Mouse (Mus musculus) common myeloid progenitor, adult 5-6 weeks (primary cell): ENCODE measurements at regions not wholly inside any gene's neighbourhood (a gene's known extent, or its start where the extent isn't known, plus 50 kb on each side); places are given as distances from the start of the nearest gene placed in this dataset.

ENCODE experiments used
- ATAC-seq: replicated peaks from 2 replicates; pipeline ENCODE4 v1.8.0; 2016; ENCODE audit warnings: low read depth, mild to moderate bottlenecking, moderate TSS enrichment, inconsistent platforms; ENCODE audit not compliant: poor library complexity, severe bottlenecking

GRCm38 (mm10) chr6:66012675-66013074 is 60.3 kb downstream of the 4930544G11Rik start:
- no peak for ATAC-seq

GRCm38 (mm10) chr6:66023531-66023930 is 71.1 kb downstream of the 4930544G11Rik start:
- no peak for ATAC-seq

GRCm38 (mm10) chr6:66036789-66037188 is 84.4 kb downstream of the 4930544G11Rik start:
- no peak for ATAC-seq

GRCm38 (mm10) chr6:66051852-66052251 is 99.4 kb downstream of the 4930544G11Rik start:
- ATAC-seq, result 0 out of 2 replicates have a peak, but pooled peaks have one; percentile 12

GRCm38 (mm10) chr6:66052386-66052785 is 100.0 kb downstream of the 4930544G11Rik start:
- ATAC-seq, result peak; percentile 94

- ATAC-seq, result no peak
These were observed 100.8 kb downstream of the 4930544G11Rik start for GRCm38 (mm10) chr6:66053197-66053596.

- ATAC-seq, result peak; percentile 93
These were observed 116.5 kb downstream of the 4930544G11Rik start for GRCm38 (mm10) chr6:66068874-66069273.

- no peak for ATAC-seq
These were observed 125.0 kb downstream of the 4930544G11Rik start for GRCm38 (mm10) chr6:66077445-66077844.

- ATAC-seq, result no peak
These were observed 126.4 kb downstream of the 4930544G11Rik start for GRCm38 (mm10) chr6:66078769-66079168.

- no peak for ATAC-seq
These were observed 149.2 kb downstream of the 4930544G11Rik start for GRCm38 (mm10) chr6:66101555-66102071.

GRCm38 (mm10) chr6:66114366-66114765 is 162.0 kb downstream of the 4930544G11Rik start:
- ATAC-seq, result no peak

GRCm38 (mm10) chr6:66121479-66122183 is 169.2 kb downstream of the 4930544G11Rik start:
- no peak for ATAC-seq

- ATAC-seq, result no peak
These were observed 171.9 kb downstream of the 4930544G11Rik start for GRCm38 (mm10) chr6:66124292-66124691.

- no peak for ATAC-seq
These were observed 199.4 kb downstream of the 4930544G11Rik start for GRCm38 (mm10) chr6:66151786-66152185.

- ATAC-seq, result no peak
These were observed 202.4 kb downstream of the 4930544G11Rik start for GRCm38 (mm10) chr6:66154831-66155230.

GRCm38 (mm10) chr6:66160805-66161204 is 208.4 kb downstream of the 4930544G11Rik start:
- no peak for ATAC-seq

- no peak for ATAC-seq
These were observed 216.5 kb downstream of the 4930544G11Rik start for GRCm38 (mm10) chr6:66168913-66169312.

- no peak for ATAC-seq
These were observed 245.6 kb downstream of the 4930544G11Rik start for GRCm38 (mm10) chr6:66197990-66198389.

GRCm38 (mm10) chr6:66200136-66200790 is 247.9 kb downstream of the 4930544G11Rik start:
- peak; percentile 77 for ATAC-seq

GRCm38 (mm10) chr6:66206197-66206925 is 254.0 kb downstream of the 4930544G11Rik start:
- ATAC-seq, result no peak

- peak; percentile 92 for ATAC-seq
These were observed 265.1 kb downstream of the 4930544G11Rik start for GRCm38 (mm10) chr6:66217543-66217942.
